Comparison of ENCODE assay signal across 16 mouse cellular contexts in the genomic region with DNA sequence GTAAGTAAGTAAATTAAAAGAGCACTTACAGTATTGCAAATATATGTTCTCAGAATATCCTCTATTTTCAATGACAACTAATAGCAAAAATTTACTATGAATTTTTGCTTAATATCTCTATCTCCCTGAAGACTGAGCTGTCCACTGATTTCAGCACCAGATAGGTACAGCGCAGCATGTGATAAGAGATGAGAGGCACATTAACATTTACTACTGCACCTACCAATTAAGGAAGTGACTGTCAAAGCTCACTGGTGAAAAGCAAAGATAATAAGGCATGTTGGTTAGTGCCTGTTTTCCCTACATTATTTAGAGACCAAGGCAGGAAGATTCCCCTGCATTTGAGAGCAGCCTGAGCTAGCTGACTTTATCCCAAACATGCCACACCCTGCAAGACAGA.
"Had no signal": no experiment of that assay in that cellular context is flagged by ENCODE, and none has a peak within 500 bp of the region (broad histone marks: within the 10 kb centered on the region; RNA-seq: fewer than 3 reads in every experiment).

No protein-coding gene starts in this region.

- H3K4me3 ChIP-seq: neural tube, embryonic 13.5 days; neural tube, embryonic 15.5 days; stomach, embryonic 15.5 days had no signal

- H3K9me3 ChIP-seq: neural tube, embryonic 13.5 days; neural tube, embryonic 15.5 days; stomach, embryonic 15.5 days had no signal

- DNase-seq: retina, postnatal 1 day; right cerebral cortex, adult 18-20 months; right cerebral cortex, postnatal 14 days; right cerebral cortex, postnatal 25 days; right cerebral cortex, postnatal 4 days; spleen, adult 18-20 months; thymus, adult 18-20 months; thymus, adult 2 months; thymus, postnatal 14 days; thymus, postnatal 25 days; thymus, postnatal 36 days; thymus, postnatal 4 days had no signal

- H3K27me3 ChIP-seq: neural tube, embryonic 13.5 days; neural tube, embryonic 15.5 days; stomach, embryonic 15.5 days had no signal

- H3K4me1 ChIP-seq: neural tube, embryonic 13.5 days; neural tube, embryonic 15.5 days; stomach, embryonic 15.5 days had no signal

- H3K27ac ChIP-seq: neural tube, embryonic 13.5 days; neural tube, embryonic 15.5 days; stomach, embryonic 15.5 days; stomach, postnatal 0 days had no signal

- H3K9ac ChIP-seq: neural tube, embryonic 13.5 days; neural tube, embryonic 15.5 days; stomach, embryonic 15.5 days had no signal
